Mouse (Mus musculus) hindbrain, embryonic 10.5 days (tissue): ENCODE measurements around the gene Spata5. TPM values are rescaled to one million over a fixed set of nuclear protein-coding genes. Genes with fewer than 3 reads are reported as not detected.
"Not testable (repeated sequence)": the region's sequence is repeated elsewhere in the genome, so short reads cannot be mapped to it uniquely, and the experiment has no call there.

ENCODE experiments used
- DNase-seq: peaks from one replicate; pipeline ENCODE4 v3.0.0-alpha.2; 2017; ENCODE audit warnings: low spot score
- H3K27ac ChIP-seq: fragments of 300-500 bp; sonication (generic); 2 replicates; pipeline ENCODE4 v1.5.1; 2016; ENCODE audit warnings: mild to moderate bottlenecking, moderate library complexity
- H3K27me3 ChIP-seq: fragments of 300-500 bp; sonication (generic); 2 replicates; pipeline ENCODE4 v1.6.1; 2016; ENCODE audit warnings: mild to moderate bottlenecking; ENCODE audit not compliant: poor library complexity, insufficient read depth, severe bottlenecking
- H3K36me3 ChIP-seq: fragments of 300-500 bp; sonication (generic); 2 replicates; pipeline ENCODE4 v1.6.1; 2016; ENCODE audit warnings: mild to moderate bottlenecking, moderate library complexity
- H3K4me1 ChIP-seq: fragments of 300-500 bp; sonication (generic); replicated peaks from 2 replicates; pipeline ENCODE4 v1.6.1; 2016; ENCODE audit warnings: mild to moderate bottlenecking
- H3K4me3 ChIP-seq: fragments of 300-500 bp; sonication (generic); 2 replicates; pipeline ENCODE4 v1.5.1; 2016; ENCODE audit warnings: mild to moderate bottlenecking, moderate library complexity
- H3K9me3 ChIP-seq: fragments of 300-500 bp; sonication (generic); 2 replicates; pipeline ENCODE4 v1.6.1; 2016; ENCODE audit warnings: mild to moderate bottlenecking, moderate library complexity
- WGBS: fragments of 180-500 bp; shearing (Covaris S2); methylation state at CpG from one replicate; pipeline ENCODE4 v1.1.7; 2016; 5-methylcytosine and 5-hydroxymethylcytosine counted together
- polyA plus RNA-seq: library from polyadenylated mRNA; unstranded; fragments of >200 nt; fragmentation: Nextera tagmentation; extraction: Ambion mirVana; gene quantifications from 2 replicates; pipeline ENCODE4 v1.2.1, GENCODE M21; 2016

Spata5 gene
- polyA plus RNA-seq, 1 experiment from 2014 or later: 43.4 TPM

DNA sequence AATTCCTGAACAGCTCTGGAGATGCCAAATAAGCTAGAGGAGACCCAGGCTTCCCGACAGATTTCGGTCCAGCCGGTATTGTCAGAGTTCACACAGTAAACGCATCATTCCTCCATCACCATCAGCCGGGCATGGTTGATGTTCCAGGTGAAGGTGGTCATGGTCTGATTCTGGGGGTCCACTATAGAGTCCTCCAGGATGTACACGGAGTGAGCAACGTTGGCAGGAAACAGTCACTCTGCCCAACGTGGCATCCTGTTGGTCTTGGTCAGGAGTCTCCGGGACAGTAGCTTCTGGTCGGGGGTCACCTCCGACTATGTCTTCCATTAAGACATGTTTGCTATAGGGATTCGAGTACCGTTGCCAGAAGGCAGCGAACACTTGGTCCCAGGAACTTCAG lies 179.9 kb downstream of the Spata5 start:
- H3K4me3 ChIP-seq, H3K9me3 ChIP-seq, H3K27ac ChIP-seq, DNase-seq, H3K27me3 ChIP-seq, H3K36me3 ChIP-seq: not testable (repeated sequence)
- H3K4me1 ChIP-seq: peaks cover 16% of the 10 kb centered on the region
- 92% methylated on average over 14 of the region's 14 CpGs for WGBS

DNA sequence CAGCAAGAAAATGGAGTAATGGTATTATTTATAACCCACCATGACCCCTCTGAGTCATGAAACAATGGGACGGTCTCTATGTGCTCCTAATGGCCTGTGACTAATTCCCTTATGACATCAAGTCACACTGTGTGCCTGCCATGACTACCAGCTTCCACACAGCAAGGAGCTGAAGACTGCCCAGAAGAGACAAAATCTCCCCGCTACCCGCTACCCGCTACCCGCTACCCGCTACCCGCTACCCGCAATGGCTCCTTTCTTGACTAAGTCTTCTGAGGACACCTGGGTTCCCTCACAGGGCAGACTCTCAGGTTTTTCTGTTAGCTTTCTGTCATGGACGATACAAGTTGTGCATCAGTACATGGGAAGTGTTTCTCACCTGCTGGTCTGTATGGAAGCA lies 182.7 kb downstream of the Spata5 start:
- no peak for DNase-seq
- no peaks in the 10 kb centered on the region for H3K36me3 ChIP-seq
- 93% methylated on average over 9 of the region's 9 CpGs for WGBS
- H3K27ac ChIP-seq: no peak overlapping the region
- H3K27me3 ChIP-seq: no peaks in the 10 kb centered on the region
- H3K9me3 ChIP-seq: no peaks in the 10 kb centered on the region
- H3K4me1 ChIP-seq: peaks cover 9% of the 10 kb centered on the region
- H3K4me3 ChIP-seq: no peak overlapping the region

DNA sequence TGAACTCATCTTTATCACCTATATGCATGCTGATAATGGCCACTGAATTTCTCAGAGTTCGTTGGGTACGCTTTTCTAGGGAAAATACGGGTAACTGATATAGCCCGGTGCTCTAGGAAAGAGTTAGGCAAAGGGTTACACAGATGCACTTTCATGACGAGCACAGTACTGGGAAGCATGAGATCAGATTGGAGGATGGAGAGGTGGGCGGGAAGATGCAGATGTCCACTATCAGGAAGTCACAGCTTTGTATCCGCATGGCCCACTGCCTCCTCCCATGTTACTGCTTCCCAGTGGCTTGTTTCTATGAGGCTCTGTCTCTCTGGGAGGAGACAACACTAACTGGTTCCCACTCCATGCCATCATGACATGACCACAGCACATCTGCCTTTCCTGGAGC lies 183.2 kb downstream of the Spata5 start:
- no peaks in the 10 kb centered on the region for H3K27me3 ChIP-seq
- DNase-seq: no peak
- peaks cover 9% of the 10 kb centered on the region for H3K4me1 ChIP-seq
- 88% methylated on average over 7 of the region's 7 CpGs for WGBS
- no peak overlapping the region for H3K4me3 ChIP-seq
- no peaks in the 10 kb centered on the region for H3K9me3 ChIP-seq
- no peak overlapping the region for H3K27ac ChIP-seq
- H3K36me3 ChIP-seq: no peaks in the 10 kb centered on the region

DNA sequence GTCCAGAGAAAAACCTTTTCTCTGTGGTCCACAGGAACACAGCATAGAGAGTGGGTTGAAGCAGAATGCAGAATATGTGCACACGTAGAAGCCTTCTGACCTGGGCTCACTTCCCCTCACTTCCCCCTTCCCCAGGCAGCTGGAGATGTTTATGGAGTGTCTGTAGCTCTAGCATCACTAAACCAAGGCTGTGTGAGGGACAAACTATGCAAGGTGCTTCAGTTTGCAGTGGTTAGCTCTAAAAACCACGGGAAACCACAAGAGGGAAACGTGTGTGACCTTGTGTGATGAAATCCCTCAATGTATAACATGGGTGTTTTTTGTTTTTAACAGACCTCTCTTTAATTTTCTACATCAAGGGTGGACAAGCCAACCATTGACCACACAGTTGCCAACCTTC lies 183.8 kb downstream of the Spata5 start:
- Histone ChIP-seq H3K36me3 (no peaks in the 10 kb centered on the region), H3K9me3 (no peaks in the 10 kb centered on the region), H3K27ac (no peak overlapping the region), H3K27me3 (no peaks in the 10 kb centered on the region), H3K4me1 (peaks cover 9% of the 10 kb centered on the region), H3K4me3 (no peak overlapping the region)
- WGBS: 91% methylated on average over 3 of the region's 3 CpGs
- no peak for DNase-seq

DNA sequence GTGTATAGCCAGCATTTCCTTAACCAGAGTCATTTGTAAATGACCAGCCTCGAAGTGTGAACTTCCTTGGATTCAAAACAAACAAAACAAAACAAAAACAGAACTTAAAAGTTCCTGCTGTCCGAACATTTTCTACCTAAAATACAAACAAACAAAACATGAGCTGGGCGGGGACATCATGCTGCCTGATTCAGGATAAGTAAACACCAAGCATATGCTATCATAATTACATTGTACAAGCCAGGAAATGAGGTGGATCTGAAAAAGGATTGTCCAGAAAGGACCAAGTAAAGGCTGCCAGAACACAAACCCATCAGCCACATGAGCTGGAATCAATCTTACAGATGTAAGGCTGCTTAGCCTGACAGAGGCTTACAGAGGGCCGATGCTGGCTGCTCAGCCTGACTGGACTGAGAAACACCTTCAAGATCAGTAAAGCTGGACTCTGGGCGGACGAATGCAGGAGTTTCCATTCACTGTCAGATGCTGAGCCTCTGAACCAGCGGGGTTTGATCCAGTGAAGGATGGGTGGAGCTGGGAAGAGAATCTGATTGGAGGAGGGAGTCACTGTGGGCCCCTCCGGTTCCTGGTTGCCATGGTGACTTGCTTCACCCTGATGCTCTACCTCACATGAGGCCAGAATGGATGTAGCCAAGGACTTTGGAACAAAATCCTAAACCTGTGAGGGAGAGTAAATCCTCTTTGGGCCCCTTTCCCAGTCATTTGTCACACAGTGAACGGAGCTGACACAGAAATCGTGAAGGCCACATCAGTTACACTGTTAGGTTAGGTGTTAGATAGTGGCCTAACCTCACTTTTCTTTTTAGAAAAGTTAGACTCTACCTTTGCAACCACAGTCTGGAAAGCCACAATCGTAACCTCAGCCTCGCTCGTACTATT lies 185.5 kb downstream of the Spata5 start:
- 67% methylated on average over 13 of the region's 13 CpGs for WGBS
- Histone ChIP-seq H3K36me3 (no peaks in the 10 kb centered on the region), H3K27ac (no peak overlapping the region), H3K4me1 (peaks cover 9% of the 10 kb centered on the region), H3K9me3 (0 out of 2 replicates have a peak, but pooled peaks cover 3% of the 10 kb centered on the region), H3K4me3 (no peak overlapping the region), H3K27me3 (no peaks in the 10 kb centered on the region)
- no peak for DNase-seq

DNA sequence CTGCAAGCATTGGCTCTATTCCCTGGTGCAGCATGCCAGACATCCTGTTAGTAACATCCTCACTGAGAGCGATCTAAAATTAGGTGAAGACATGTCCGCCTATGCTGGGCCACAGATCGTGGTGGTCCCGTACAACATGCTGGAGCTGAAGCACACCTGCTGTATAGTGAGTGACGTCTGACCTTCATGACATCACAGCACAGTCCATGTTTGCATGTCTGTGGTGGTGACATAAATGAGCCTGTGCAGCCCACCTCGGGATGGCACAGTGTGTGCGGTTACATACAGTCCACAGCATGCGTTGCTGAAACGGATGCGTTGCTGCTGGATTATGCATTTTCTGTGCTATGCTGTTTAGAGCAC lies 186.2 kb downstream of the Spata5 start:
- Histone ChIP-seq H3K4me1 (peaks cover 9% of the 10 kb centered on the region), H3K27me3 (no peaks in the 10 kb centered on the region), H3K4me3 (no peak overlapping the region), H3K9me3 (0 out of 2 replicates have a peak, but pooled peaks cover 3% of the 10 kb centered on the region), H3K36me3 (no peaks in the 10 kb centered on the region), H3K27ac (no peak overlapping the region)
- WGBS: 94% methylated on average over 10 of the region's 10 CpGs
- DNase-seq: no peak

DNA sequence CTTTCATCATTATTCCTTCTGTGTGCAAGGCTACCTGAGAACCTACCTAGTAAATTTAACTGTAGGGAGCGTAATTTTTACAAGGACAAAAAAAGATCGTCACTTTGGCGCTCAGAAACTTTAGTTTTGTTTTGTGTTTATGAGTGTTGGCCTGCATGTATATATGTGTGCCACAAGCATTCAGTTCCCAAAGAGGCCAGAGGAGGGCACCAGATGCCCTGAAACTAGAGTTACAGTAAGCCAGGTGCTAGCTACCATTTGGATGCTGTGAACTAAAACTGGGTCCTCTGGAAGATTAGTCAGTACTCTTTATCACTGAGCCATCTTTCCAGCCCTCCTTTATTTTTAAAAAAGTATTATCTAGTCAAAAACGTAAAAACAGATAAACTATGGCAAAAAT lies 189.2 kb downstream of the Spata5 start:
- H3K27me3 ChIP-seq: no peaks in the 10 kb centered on the region
- H3K27ac ChIP-seq: no peak overlapping the region
- 90% methylated on average over 4 of the region's 4 CpGs for WGBS
- H3K9me3 ChIP-seq: 0 out of 2 replicates have a peak, but pooled peaks cover 3% of the 10 kb centered on the region
- H3K4me3 ChIP-seq: no peak overlapping the region
- H3K36me3 ChIP-seq: no peaks in the 10 kb centered on the region
- peaks cover 9% of the 10 kb centered on the region for H3K4me1 ChIP-seq
- no peak for DNase-seq

DNA sequence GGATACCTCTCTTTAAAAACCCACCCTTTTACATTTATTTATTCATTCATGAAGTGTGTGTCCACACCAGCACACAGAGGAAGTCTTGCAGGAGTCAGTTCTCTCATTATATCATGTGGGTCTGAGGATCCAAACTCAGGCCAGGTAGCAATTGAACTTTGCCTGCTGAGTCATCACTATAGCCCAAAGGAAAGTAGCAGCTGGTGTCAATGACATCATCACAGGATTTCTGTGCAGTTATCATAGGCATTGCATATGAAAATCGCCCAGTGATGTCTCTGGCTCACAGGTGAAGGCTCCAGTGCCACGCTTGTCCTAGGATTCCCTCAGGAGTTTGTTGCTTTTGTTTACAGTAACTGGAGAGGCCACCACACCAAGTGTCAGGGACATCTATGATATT lies 191.0 kb downstream of the Spata5 start:
- 0 out of 2 replicates have a peak, but pooled peaks cover 3% of the 10 kb centered on the region for H3K9me3 ChIP-seq
- WGBS: 92% methylated on average over 2 of the region's 2 CpGs
- H3K27me3 ChIP-seq: no peaks in the 10 kb centered on the region
- no peak overlapping the region for H3K4me3 ChIP-seq
- DNase-seq: no peak
- H3K4me1 ChIP-seq: peaks cover 1% of the 10 kb centered on the region
- H3K27ac ChIP-seq: no peak overlapping the region
- H3K36me3 ChIP-seq: no peaks in the 10 kb centered on the region

DNA sequence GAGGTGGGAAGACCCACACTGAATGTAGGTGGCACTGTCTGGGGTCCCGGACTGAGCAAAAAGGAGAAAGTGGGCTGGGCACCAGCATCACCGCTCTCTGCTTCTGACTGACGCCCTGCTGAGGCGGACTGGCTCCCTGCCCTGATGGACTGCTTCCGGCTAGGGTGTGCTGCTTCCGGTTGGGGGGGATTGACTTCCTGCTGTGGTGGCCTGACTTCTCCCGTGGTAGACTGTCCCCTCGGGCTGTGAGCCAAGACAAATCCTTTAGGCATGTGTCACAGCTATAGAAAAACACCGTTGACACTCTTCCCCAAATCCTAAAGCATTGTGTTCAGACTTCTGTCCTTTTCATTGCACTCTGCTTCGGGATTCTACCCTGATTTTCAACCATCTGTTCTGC lies 194.0 kb downstream of the Spata5 start:
- Histone ChIP-seq H3K27ac (no peak overlapping the region), H3K4me1 (no peaks in the 10 kb centered on the region), H3K36me3 (no peaks in the 10 kb centered on the region), H3K4me3 (no peak overlapping the region), H3K9me3 (0 out of 2 replicates have a peak, but pooled peaks cover 3% of the 10 kb centered on the region), H3K27me3 (no peaks in the 10 kb centered on the region)
- WGBS: 73% methylated on average over 10 of the region's 10 CpGs
- no peak for DNase-seq

DNA sequence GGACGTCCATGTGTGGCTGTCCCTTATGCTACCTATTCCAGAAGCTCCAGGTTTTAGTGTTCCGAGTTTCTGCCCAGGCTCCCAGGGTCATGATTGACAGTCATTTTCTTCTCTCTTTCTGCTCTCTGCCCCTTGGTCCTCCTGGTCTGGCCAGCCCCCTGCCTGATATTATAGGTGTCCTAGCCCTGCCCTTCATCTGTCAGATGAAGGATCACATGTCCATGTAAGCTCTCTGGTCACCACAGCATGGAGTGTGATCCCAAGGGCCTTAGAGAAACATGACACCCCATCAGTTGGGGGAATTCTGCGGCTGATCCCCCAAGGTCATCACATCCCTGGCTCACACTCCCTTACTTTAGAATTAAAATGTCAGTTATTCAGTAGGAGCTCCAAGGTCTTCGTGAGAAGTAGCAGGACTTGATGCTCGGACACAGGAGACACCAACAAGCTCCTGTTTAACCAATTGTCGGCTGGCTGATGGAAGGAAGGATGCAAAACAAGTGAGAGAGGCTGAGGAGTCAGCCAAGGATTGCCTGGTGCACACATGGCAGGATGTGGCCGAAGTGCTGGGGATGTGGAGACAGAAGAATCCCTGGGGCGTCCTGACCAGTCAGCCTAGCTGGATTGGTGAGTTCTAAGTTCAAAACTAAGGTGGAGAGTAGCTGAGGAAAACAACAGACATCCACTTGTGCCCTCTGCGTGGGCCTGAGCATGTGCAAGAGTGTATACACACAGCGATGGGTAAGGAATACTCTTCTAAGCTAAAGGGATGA lies 195.4 kb downstream of the Spata5 start:
- Histone ChIP-seq H3K36me3 (no peaks in the 10 kb centered on the region), H3K4me1 (no peaks in the 10 kb centered on the region), H3K4me3 (no peak overlapping the region), H3K9me3 (no peaks in the 10 kb centered on the region), H3K27me3 (no peaks in the 10 kb centered on the region), H3K27ac (no peak overlapping the region)
- no peak for DNase-seq
- 84% methylated on average over 10 of the region's 10 CpGs for WGBS

DNA sequence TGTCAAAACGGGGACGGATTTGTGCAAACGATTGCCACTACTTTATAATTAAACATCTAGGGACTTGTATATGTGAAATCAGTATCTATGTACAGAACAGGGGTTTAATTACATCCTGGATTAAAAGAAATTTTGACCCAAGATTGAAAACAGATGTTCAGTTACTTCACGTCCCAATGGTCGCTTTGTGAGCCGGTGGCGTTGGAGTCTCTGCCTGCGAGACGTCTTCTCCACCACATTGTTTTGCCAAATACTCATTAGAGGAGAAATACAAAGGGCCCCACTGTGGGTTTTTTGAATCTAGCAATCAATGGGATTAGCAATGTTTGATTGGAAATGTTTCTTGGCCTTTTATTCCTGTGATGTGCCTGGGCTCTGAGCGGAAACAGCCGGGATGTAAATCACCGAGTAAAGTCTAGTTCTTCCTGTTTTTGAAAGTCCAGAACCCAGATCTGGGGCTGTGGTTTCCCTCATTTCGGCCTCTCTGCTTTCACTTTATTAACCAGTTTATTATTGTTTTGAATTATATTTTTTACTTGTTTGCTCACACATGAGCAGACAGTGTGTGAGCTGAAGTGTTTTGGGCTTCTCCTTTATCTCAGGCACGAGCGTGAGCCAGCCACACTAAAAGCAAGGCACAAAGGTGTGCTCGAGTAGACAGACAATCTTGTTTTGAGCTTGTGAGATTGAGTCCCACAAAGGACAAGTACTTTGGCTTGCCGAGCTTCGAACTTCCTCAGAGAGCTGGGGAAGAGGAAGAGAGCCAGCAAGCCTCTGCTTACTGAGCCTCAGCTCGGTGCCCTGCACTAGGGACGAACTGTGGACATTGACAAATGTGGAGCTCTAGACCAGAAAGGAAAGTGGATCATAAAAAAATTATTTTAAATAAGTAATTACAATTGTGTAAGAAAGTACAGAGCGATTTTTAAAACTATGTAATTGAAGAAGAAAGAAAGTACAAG lies 197.2 kb downstream of the Spata5 start:
- 67% methylated on average over 21 of the region's 21 CpGs for WGBS
- H3K4me3 ChIP-seq: no peak overlapping the region
- DNase-seq: no peak

More for the DNA sequence above, 197.2 kb downstream of the Spata5 start:
- Histone ChIP-seq H3K9me3 (no peaks in the 10 kb centered on the region; the same call in 1 of the 2 replicates), H3K27ac (no peak overlapping the region), H3K36me3 (no peaks in the 10 kb centered on the region), H3K27me3 (no peaks in the 10 kb centered on the region), H3K4me1 (no peaks in the 10 kb centered on the region)
